Mouse (Mus musculus) intestine, embryonic 14.5 days (tissue): Measurements from ENCODE around the gene Arid1b. TPM values are rescaled to one million over a fixed set of nuclear protein-coding genes. Genes with fewer than 3 reads are reported as not detected.

ENCODE experiments used
- ATAC-seq: fragments of 200-750 bp; cut with Nextera tagmentation; replicated peaks from 2 replicates; pipeline ENCODE4 v1.8.0; 2017; ENCODE audit warnings: low read depth, moderate number of reproducible peaks, moderate TSS enrichment, moderate library complexity; ENCODE audit not compliant: low FRiP score, low TSS enrichment
- DNase-seq: peaks from one replicate; pipeline ENCODE4 v3.0.0-alpha.2; 2018; ENCODE audit warnings: low spot score
- H3K27ac ChIP-seq: fragments of 300-500 bp; sonication (generic); 2 replicates; pipeline ENCODE4 v1.5.1; 2014; ENCODE audit warnings: low read depth, mild to moderate bottlenecking, control low read depth
- H3K27me3 ChIP-seq: fragments of 300-500 bp; sonication (generic); replicated peaks from 2 replicates; pipeline ENCODE4 v1.6.1; 2014; ENCODE audit warnings: low read length, control low read depth; ENCODE audit not compliant: control insufficient read depth, insufficient read depth
- H3K36me3 ChIP-seq: fragments of 300-500 bp; sonication (generic); 2 replicates; pipeline ENCODE4 v1.6.1; 2014; ENCODE audit warnings: low read length, control low read depth; ENCODE audit not compliant: control insufficient read depth, insufficient read depth
- H3K4me1 ChIP-seq: fragments of 300-500 bp; sonication (generic); replicated peaks from 2 replicates; pipeline ENCODE4 v1.6.1; 2014; ENCODE audit warnings: low read length, control low read depth, mixed read lengths; ENCODE audit not compliant: control insufficient read depth, insufficient read depth
- H3K4me2 ChIP-seq: fragments of 300-500 bp; sonication (generic); 2 replicates; pipeline ENCODE4 v1.6.1; 2014; ENCODE audit warnings: low read length
- H3K4me3 ChIP-seq: fragments of 300-500 bp; sonication (generic); 2 replicates; pipeline ENCODE4 v1.5.1; 2014; ENCODE audit warnings: low read depth, low read length, control low read depth, mixed read lengths
- H3K9ac ChIP-seq: fragments of 300-500 bp; sonication (generic); 2 replicates; pipeline ENCODE4 v1.6.1; 2014; ENCODE audit warnings: mild to moderate bottlenecking, low read length
- H3K9me3 ChIP-seq: fragments of 300-500 bp; sonication (generic); 2 replicates; pipeline ENCODE4 v1.6.1; 2016; ENCODE audit warnings: low read length, control low read depth; ENCODE audit not compliant: control insufficient read depth
- WGBS: fragments of 180-500 bp; shearing (Covaris S2); extraction: QIAGEN DNeasy Blood & Tissue Kit; methylation state at CpG from one replicate; pipeline ENCODE4 v1.1.7; 2014; 5-methylcytosine and 5-hydroxymethylcytosine counted together
- polyA plus RNA-seq: library from polyadenylated mRNA; unstranded; fragments of >200 nt; fragmentation: Nextera tagmentation; extraction: Ambion mirVana; gene quantifications from 2 replicates; pipeline ENCODE4 v1.2.1, GENCODE M21; 2014

The Arid1b gene
- polyA plus RNA-seq, 1 experiment from 2014 or later = 16.4 TPM

GRCm38 (mm10) chr17:5238387-5239245 is 244.5 kb downstream of the Arid1b start:
- Histone ChIP-seq H3K9ac (no peak overlapping the region), H3K27ac (no peak overlapping the region)
- ATAC-seq = no peak

GRCm38 (mm10) chr17:5244526-5244925 is 250.4 kb downstream of the Arid1b start:
- WGBS = 91% methylated on average over 2 of the region's 2 CpGs
- Histone ChIP-seq H3K4me2 (no peak overlapping the region), H3K9me3 (no peaks in the 10 kb centered on the region), H3K9ac (no peak overlapping the region), H3K4me1 (peaks cover 27% of the 10 kb centered on the region), H3K4me3 (no peak overlapping the region), H3K27me3 (no peaks in the 10 kb centered on the region), H3K36me3 (peaks cover 12% of the 10 kb centered on the region), H3K27ac (no peak overlapping the region)
- DNase-seq (no peak), ATAC-seq (no peak)

More at GRCm38 (mm10) chr17:5238387-5239245, 244.5 kb downstream of the Arid1b start:
- H3K36me3 ChIP-seq = peaks cover 12% of the 10 kb centered on the region
- WGBS = 70% methylated on average over 16 of the region's 16 CpGs
- no peak overlapping the region for H3K4me2 ChIP-seq
- H3K27me3 ChIP-seq = no peaks in the 10 kb centered on the region
- DNase-seq = no peak
- no peaks in the 10 kb centered on the region for H3K9me3 ChIP-seq
- H3K4me1 ChIP-seq = peaks cover 30% of the 10 kb centered on the region
- H3K4me3 ChIP-seq = no peak overlapping the region

DNA sequence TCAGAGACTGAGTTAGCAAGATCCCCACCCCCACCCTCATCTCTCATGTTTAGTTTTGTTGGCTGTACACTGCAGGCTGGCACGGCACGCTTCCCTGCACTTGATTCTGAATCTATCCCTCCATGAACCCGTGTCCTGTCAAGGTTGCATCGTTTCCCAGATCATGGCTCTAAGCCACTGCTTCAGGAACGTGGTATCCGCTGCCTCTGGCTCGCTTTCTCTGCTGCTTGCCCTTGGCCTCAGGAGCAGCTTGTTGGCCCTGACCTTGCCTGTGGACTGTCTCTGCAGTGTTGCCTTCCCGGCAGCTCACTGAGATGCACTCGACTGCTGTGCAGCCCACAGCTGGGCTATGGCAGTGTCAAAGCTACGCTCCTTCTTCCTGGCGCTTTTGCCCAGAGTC is 252.6 kb downstream of the Arid1b start:
- WGBS = 74% methylated on average over 11 of the region's 11 CpGs
- ATAC-seq = no peak
- H3K4me3 ChIP-seq = no peak overlapping the region
- no peaks in the 10 kb centered on the region for H3K27me3 ChIP-seq
- H3K9me3 ChIP-seq = no peaks in the 10 kb centered on the region
- DNase-seq = no peak
- no peak overlapping the region for H3K9ac ChIP-seq
- H3K27ac ChIP-seq = no peak overlapping the region
- H3K4me1 ChIP-seq = peaks cover 26% of the 10 kb centered on the region
- peaks cover 12% of the 10 kb centered on the region for H3K36me3 ChIP-seq
- H3K4me2 ChIP-seq = no peak overlapping the region

DNA sequence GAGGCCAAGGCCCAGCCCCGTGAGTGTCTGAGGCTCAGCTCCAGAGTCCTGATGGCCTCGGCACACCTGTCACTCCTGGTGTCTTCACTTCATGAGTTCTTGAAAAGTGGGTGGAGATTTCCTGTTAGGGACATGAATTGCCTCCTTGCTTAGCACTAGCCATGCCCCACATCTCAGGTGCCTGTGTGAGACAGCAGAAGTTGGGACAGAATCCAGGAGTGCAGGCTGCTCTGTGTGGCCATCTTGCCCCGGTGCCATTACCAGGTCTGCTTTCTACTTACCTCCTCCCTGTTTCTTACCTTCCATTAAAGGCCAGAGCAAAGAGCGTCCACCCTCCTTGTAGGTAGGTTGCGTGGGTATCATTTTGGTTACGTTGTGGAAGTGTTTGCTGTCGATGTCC is 253.1 kb downstream of the Arid1b start:
- no peak overlapping the region for H3K27ac ChIP-seq
- no peak overlapping the region for H3K4me2 ChIP-seq
- peaks cover 26% of the 10 kb centered on the region for H3K4me1 ChIP-seq
- 93% methylated on average over 7 of the region's 7 CpGs for WGBS
- ATAC-seq (no peak), DNase-seq (no peak)
- H3K9ac ChIP-seq = no peak overlapping the region
- no peaks in the 10 kb centered on the region for H3K27me3 ChIP-seq
- peaks cover 12% of the 10 kb centered on the region for H3K36me3 ChIP-seq
- H3K4me3 ChIP-seq = no peak overlapping the region
- no peaks in the 10 kb centered on the region for H3K9me3 ChIP-seq

GRCm38 (mm10) chr17:5247737-5248136 is 253.6 kb downstream of the Arid1b start:
- 0 out of 2 replicates have a peak overlapping the region, but pooled peaks have one; percentile 73 for H3K27ac ChIP-seq
- ATAC-seq (no peak), DNase-seq (no peak)
- peaks cover 26% of the 10 kb centered on the region for H3K4me1 ChIP-seq
- WGBS = 85% methylated on average over 15 of the region's 15 CpGs
- H3K9ac ChIP-seq = no peak overlapping the region
- no peak overlapping the region for H3K4me2 ChIP-seq
- H3K27me3 ChIP-seq = no peaks in the 10 kb centered on the region
- no peak overlapping the region for H3K4me3 ChIP-seq
- peaks cover 8% of the 10 kb centered on the region for H3K36me3 ChIP-seq
- no peaks in the 10 kb centered on the region for H3K9me3 ChIP-seq

DNA sequence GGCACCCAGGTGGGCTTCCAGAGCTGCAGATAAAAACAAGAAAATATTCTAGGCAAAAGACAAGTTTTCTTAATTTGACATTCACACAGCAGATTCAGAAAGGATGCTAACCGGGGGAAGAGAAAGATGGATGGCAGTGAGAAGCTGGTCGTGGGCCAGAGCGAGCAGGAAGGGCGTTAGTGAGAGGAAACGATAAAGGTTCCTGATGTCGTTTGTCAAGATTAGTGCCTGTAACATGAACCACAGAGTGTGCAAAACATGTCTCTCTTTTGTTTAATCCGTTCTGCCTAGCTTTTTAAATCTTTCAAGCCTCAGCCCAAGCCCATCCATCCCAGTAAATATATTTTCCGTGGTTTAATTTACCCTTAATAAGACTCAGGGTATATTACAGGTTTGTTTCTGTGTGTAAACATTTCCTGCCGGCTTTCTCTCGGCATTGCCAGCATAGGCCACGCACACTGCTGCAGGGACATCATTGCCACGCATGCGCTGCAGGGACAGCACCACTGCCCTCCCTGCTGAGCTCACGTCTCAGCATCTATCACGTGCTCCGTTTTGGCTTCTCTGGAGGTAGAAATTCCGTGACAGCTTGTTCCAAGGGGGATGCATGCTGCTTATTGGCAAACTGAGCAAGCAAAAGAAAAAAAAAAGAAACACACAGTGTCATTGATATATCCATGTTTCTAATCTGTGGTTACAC is 255.0 kb downstream of the Arid1b start:
- peak overlapping the region; percentile 18; the same call in 1 of the 2 replicates for H3K4me2 ChIP-seq
- peak overlapping the region; percentile 73 for H3K27ac ChIP-seq
- no peaks in the 10 kb centered on the region for H3K36me3 ChIP-seq
- no peak for ATAC-seq
- H3K27me3 ChIP-seq = no peaks in the 10 kb centered on the region
- no peak overlapping the region for H3K4me3 ChIP-seq
- DNase-seq = no peak
- no peak overlapping the region; the same call in 1 of the 2 replicates for H3K9ac ChIP-seq
- H3K9me3 ChIP-seq = no peaks in the 10 kb centered on the region
- peaks cover 26% of the 10 kb centered on the region for H3K4me1 ChIP-seq
- WGBS = 38% methylated on average over 17 of the region's 17 CpGs

DNA sequence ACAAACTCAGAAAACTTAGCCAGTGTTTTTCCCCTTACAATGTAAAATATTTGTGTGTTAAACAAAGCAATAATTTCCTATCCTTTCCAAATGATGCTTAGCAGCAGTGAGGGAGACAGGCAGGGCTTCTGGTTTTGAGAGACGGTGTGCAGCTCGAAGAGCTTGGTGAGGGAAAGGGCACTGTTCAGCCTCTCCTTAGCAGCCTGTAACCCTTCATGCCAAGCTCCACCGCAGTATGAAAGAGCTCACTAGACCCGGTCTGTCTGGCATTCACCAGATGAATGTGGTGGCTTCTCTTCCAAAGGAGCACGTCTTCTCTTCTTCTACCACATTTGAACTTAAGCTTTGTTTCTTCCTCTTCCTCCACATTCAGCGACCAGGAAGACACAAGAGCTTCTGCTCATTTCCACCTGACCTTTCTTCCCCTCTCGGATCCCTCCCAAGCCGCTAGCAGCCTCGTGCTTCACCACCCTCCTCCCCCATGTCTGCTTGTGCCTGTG is 255.6 kb downstream of the Arid1b start:
- Histone ChIP-seq H3K4me1 (peaks cover 26% of the 10 kb centered on the region), H3K27ac (peak overlapping the region; percentile 73), H3K27me3 (no peaks in the 10 kb centered on the region), H3K9ac (0 out of 2 replicates have a peak overlapping the region, but pooled peaks have one; percentile 16), H3K4me2 (no peak overlapping the region), H3K9me3 (no peaks in the 10 kb centered on the region), H3K36me3 (no peaks in the 10 kb centered on the region), H3K4me3 (no peak overlapping the region)
- ATAC-seq = no peak
- WGBS = 53% methylated on average over 9 of the region's 9 CpGs
- DNase-seq = no peak

DNA sequence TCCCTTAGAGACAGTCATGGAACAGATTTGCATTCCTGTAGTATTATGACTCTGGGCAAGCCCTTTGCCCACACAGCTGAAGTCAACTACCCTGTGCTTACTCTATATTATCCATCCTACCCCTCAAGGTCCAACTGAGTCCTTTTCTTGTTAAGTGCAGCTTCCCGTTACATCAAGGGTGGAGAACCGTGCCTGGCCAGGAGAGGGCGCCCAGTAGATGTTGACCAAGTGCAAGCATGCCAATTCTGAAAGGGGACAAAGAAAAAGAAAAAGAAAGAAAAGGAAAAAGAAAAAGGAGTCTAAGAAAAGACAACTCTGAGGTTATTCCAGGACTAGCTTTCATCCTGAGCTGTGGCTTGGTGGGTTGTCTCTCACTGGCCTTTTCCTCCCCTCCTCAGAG is 258.3 kb downstream of the Arid1b start:
- H3K4me2 ChIP-seq = no peak overlapping the region
- no peak overlapping the region for H3K4me3 ChIP-seq
- 35% methylated on average over 3 of the region's 3 CpGs for WGBS
- DNase-seq (peak; percentile 83), ATAC-seq (no peak)
- no peaks in the 10 kb centered on the region for H3K9me3 ChIP-seq
- H3K36me3 ChIP-seq = no peaks in the 10 kb centered on the region
- H3K27me3 ChIP-seq = no peaks in the 10 kb centered on the region
- peaks cover 27% of the 10 kb centered on the region for H3K4me1 ChIP-seq
- no peak overlapping the region for H3K27ac ChIP-seq
- no peak overlapping the region for H3K9ac ChIP-seq
